Mouse (Mus musculus) embryonic fibroblast, embryonic 13.5 days (primary cell): Measurements from ENCODE around the gene Tmem253. TPM values are rescaled to one million over a fixed set of nuclear protein-coding genes. Genes with fewer than 3 reads are reported as not detected.
A peak's percentile ranks its signal among the peaks of the same experiment; 100 is the strongest.

Source experiments
- H3K27ac ChIP-seq: 2 replicates; pipeline ENCODE4 v1.5.1; 2012; ENCODE audit warnings: low read length, control low read depth, inconsistent platforms; ENCODE audit not compliant: insufficient read depth
- H3K4me1 ChIP-seq: 2 replicates; pipeline ENCODE4 v1.6.1; 2011; ENCODE audit warnings: low read length; ENCODE audit not compliant: control insufficient read depth, insufficient read depth
- H3K4me3 ChIP-seq: 2 replicates; pipeline ENCODE4 v1.5.1; 2011; ENCODE audit warnings: mild to moderate bottlenecking, control low read depth, low read length; ENCODE audit not compliant: insufficient read depth
- CTCF ChIP-seq: IDR thresholded peaks from 2 replicates; pipeline ENCODE4 v1.5.1; 2011; ENCODE audit warnings: mild to moderate bottlenecking, control low read depth, low read length, moderate library complexity, borderline replicate concordance; ENCODE audit not compliant: insufficient read depth
- POLR2A ChIP-seq: IDR thresholded peaks from 2 replicates; pipeline ENCODE4 v1.6.1; 2011; ENCODE audit warnings: low read depth, mild to moderate bottlenecking, control low read depth, low read length, moderate library complexity
- polyA plus RNA-seq: library from polyadenylated mRNA; stranded (reverse); fragments of >200 nt; gene quantifications from 2 replicates; pipeline ENCODE4 v1.2.4, GENCODE M21; 2011; ENCODE audit warnings: low read depth; ENCODE audit not compliant: missing spikeins, insufficient read length

The Tmem253 gene
- polyA plus RNA-seq, 1 experiment: not detected

GRCm38 (mm10) chr14:52013771-52014219 is 1.7 kb upstream of the Tmem253 start:
- TF ChIP-seq POLR2A (no peak), CTCF (no peak)
- Histone ChIP-seq H3K4me3 (peak overlapping the region; percentile 33), H3K4me1 (peaks cover 13% of the 10 kb centered on the region), H3K27ac (peak overlapping the region; percentile 44)

- no peak overlapping the region for H3K27ac ChIP-seq
- peaks cover 13% of the 10 kb centered on the region for H3K4me1 ChIP-seq
- peak overlapping the region; percentile 33; the same call in 1 of the 2 replicates for H3K4me3 ChIP-seq
- TF ChIP-seq CTCF (no peak), POLR2A (no peak)
Measured at GRCm38 (mm10) chr14:52014271-52014760, 1.1 kb upstream of the Tmem253 start.

GRCm38 (mm10) chr14:52014761-52015311 is 622 bp upstream of the Tmem253 start:
- H3K4me1 ChIP-seq: peaks cover 13% of the 10 kb centered on the region
- H3K27ac ChIP-seq: peak overlapping the region; percentile 97
- peak; percentile 84 for TF ChIP-seq POLR2A
- no peak for TF ChIP-seq CTCF
- H3K4me3 ChIP-seq: peak overlapping the region; percentile 56

GRCm38 (mm10) chr14:52016625-52017405 is 1.4 kb downstream of the Tmem253 start:
- H3K4me3 ChIP-seq: no peak overlapping the region
- TF ChIP-seq CTCF (no peak), POLR2A (no peak)
- H3K4me1 ChIP-seq: peaks cover 9% of the 10 kb centered on the region
- no peak overlapping the region; the same call in 1 of the 2 replicates for H3K27ac ChIP-seq

- no peak overlapping the region for H3K4me3 ChIP-seq
- H3K27ac ChIP-seq: no peak overlapping the region
- peaks cover 11% of the 10 kb centered on the region for H3K4me1 ChIP-seq
- TF ChIP-seq POLR2A (no peak), CTCF (no peak)
Measured at GRCm38 (mm10) chr14:52017662-52018061, 2.2 kb downstream of the Tmem253 start.

GRCm38 (mm10) chr14:52018248-52019050 is 3.0 kb downstream of the Tmem253 start:
- Histone ChIP-seq H3K27ac (no peak overlapping the region), H3K4me1 (peaks cover 14% of the 10 kb centered on the region), H3K4me3 (0 out of 2 replicates have a peak overlapping the region, but pooled peaks have one; percentile 79)
- no peak for TF ChIP-seq POLR2A
- TF ChIP-seq CTCF: no peak

- Histone ChIP-seq H3K4me1 (peaks cover 15% of the 10 kb centered on the region), H3K4me3 (peak overlapping the region; percentile 79), H3K27ac (peak overlapping the region; percentile 81)
- no peak for TF ChIP-seq POLR2A
- peak; percentile 30; the same call in 1 of the 2 replicates for TF ChIP-seq CTCF
Measured at GRCm38 (mm10) chr14:52019051-52019589, 3.7 kb downstream of the Tmem253 start.

- peak overlapping the region; percentile 79 for H3K4me3 ChIP-seq
- peak overlapping the region; percentile 96 for H3K27ac ChIP-seq
- peaks cover 15% of the 10 kb centered on the region for H3K4me1 ChIP-seq
- TF ChIP-seq CTCF (peak; percentile 44; the same call in 1 of the 2 replicates), POLR2A (peak; percentile 76)
Measured at GRCm38 (mm10) chr14:52019590-52020340, 4.3 kb downstream of the Tmem253 start.
